10 mouse cellular contexts compared by ENCODE assay signal in genomic region chr7:97420958-97421651, GRCm38 (mm10). TPM values are rescaled to one million over a fixed set of nuclear protein-coding genes. Genes with fewer than 3 reads are reported as not detected.
A peak's percentile ranks its signal among the peaks of the same experiment; 100 is the strongest.
DNase-seq lines count a peak whose midpoint lies in the region; ATAC-seq and TF ChIP-seq lines count a peak whose summit lies in the region.
"Had no signal": no experiment of that assay in that cellular context is flagged by ENCODE, and none has a peak within 500 bp of the region (broad histone marks: within the 10 kb centered on the region; RNA-seq: fewer than 3 reads in every experiment).

No protein-coding gene starts in this region.

- H3K27ac ChIP-seq in forebrain, embryonic 14.5 days (ENCODE audit: low read depth, low read length), result no peak overlapping the region; the same call in 1 of the 2 replicates
- H3K27ac ChIP-seq in forebrain, embryonic 16.5 days (ENCODE audit: low read length), result no peak overlapping the region
- H3K27ac ChIP-seq in liver, postnatal 0 days (ENCODE audit: low read depth), result no peak overlapping the region
- no peak overlapping the region for H3K27ac ChIP-seq in liver, embryonic 11.5 days (ENCODE audit: low read depth, low read length)
- peak overlapping the region; percentile 71 for H3K27ac ChIP-seq in cerebellum, adult 2 months (ENCODE audit: insufficient read depth, low read length)
- H3K27ac ChIP-seq: midbrain, embryonic 12.5 days had no signal

- DNase-seq in forebrain, embryonic 14.5 days (ENCODE audit: low spot score), result peak; percentile 45
- no peak for DNase-seq in liver, postnatal 0 days
- no peak for DNase-seq in liver, embryonic 11.5 days (ENCODE audit: low spot score)
- peak; percentile 72 to 83 for DNase-seq in cerebellum, adult 2 months
- DNase-seq in layer of hippocampus, postnatal 25 days (ENCODE audit: extremely low spot score in 1 of 2, low spot score in 1 of 2), result peak; percentile 21 to 32
- DNase-seq in kidney, adult 18-20 months, result no peak
- DNase-seq in thymus, postnatal 36 days, result no peak
- DNase-seq: kidney, postnatal 4 days had no signal

- H3K36me3 ChIP-seq in forebrain, embryonic 14.5 days (ENCODE audit: control insufficient read depth, insufficient read depth, low read length), result no peaks in the 10 kb centered on the region
- H3K36me3 ChIP-seq in forebrain, embryonic 16.5 days (ENCODE audit: control insufficient read depth, insufficient read depth), result no peaks in the 10 kb centered on the region
- no peaks in the 10 kb centered on the region for H3K36me3 ChIP-seq in liver, postnatal 0 days (replicated peaks; ENCODE audit: insufficient read depth, low read length)
- no peaks in the 10 kb centered on the region for H3K36me3 ChIP-seq in liver, embryonic 11.5 days (ENCODE audit: control insufficient read depth, insufficient read depth, low read length)
- H3K36me3 ChIP-seq: midbrain, embryonic 12.5 days had no signal

- no peak overlapping the region for H3K4me2 ChIP-seq in forebrain, embryonic 14.5 days (ENCODE audit: low read length)
- H3K4me2 ChIP-seq in forebrain, embryonic 16.5 days (ENCODE audit: low read length), result no peak overlapping the region
- H3K4me2 ChIP-seq in liver, postnatal 0 days (ENCODE audit: low read depth, low read length), result no peak overlapping the region
- no peak overlapping the region for H3K4me2 ChIP-seq in liver, embryonic 11.5 days
- H3K4me2 ChIP-seq: midbrain, embryonic 12.5 days had no signal

- no peak for TF ChIP-seq CTCF in liver, postnatal 0 days (IDR thresholded peaks at IDR 0.05; ENCODE audit: low read depth)
- TF ChIP-seq CTCF in cerebellum, adult 2 months (IDR thresholded peaks at IDR 0.05; ENCODE audit: borderline replicate concordance, insufficient read depth, low read depth, low read length), result no peak

- TF ChIP-seq EP300 in liver, postnatal 0 days (IDR thresholded peaks at IDR 0.05; ENCODE audit: low read depth), result no peak

- TF ChIP-seq POLR2A in cerebellum, adult 2 months (IDR thresholded peaks at IDR 0.05; ENCODE audit: borderline replicate concordance, insufficient read depth, low read length), result no peak

- no peak for ATAC-seq in forebrain, embryonic 14.5 days
- no peak for ATAC-seq in forebrain, embryonic 16.5 days
- ATAC-seq in liver, postnatal 0 days, result peak; percentile 22; the same call in 1 of the 2 replicates
- ATAC-seq in liver, embryonic 11.5 days (replicated peaks; ENCODE audit: low FRiP score), result no peak; the same call in 1 of the 2 replicates

- H3K27me3 ChIP-seq in forebrain, embryonic 14.5 days (replicated peaks; ENCODE audit: control insufficient read depth, insufficient read depth, low read length), result no peaks in the 10 kb centered on the region
- H3K27me3 ChIP-seq in forebrain, embryonic 16.5 days (replicated peaks; ENCODE audit: control insufficient read depth, insufficient read depth, low read length), result no peaks in the 10 kb centered on the region
- no peaks in the 10 kb centered on the region for H3K27me3 ChIP-seq in liver, postnatal 0 days (ENCODE audit: insufficient read depth, low read length)
- H3K27me3 ChIP-seq in liver, embryonic 11.5 days (replicated peaks; ENCODE audit: control insufficient read depth, insufficient read depth, low read length), result no peaks in the 10 kb centered on the region
- H3K27me3 ChIP-seq in cerebellum, adult 2 months (ENCODE audit: control insufficient read depth, insufficient read depth, low read length), result no peaks in the 10 kb centered on the region
- H3K27me3 ChIP-seq: midbrain, embryonic 12.5 days had no signal

- H3K9ac ChIP-seq in forebrain, embryonic 14.5 days (ENCODE audit: low read length), result no peak overlapping the region
- no peak overlapping the region for H3K9ac ChIP-seq in forebrain, embryonic 16.5 days (replicated peaks; ENCODE audit: low read depth, low read length)
- no peak overlapping the region for H3K9ac ChIP-seq in liver, postnatal 0 days (replicated peaks)
- no peak overlapping the region for H3K9ac ChIP-seq in liver, embryonic 11.5 days (ENCODE audit: low read depth, low read length)
- H3K9ac ChIP-seq: midbrain, embryonic 12.5 days had no signal

- peaks cover 5% of the 10 kb centered on the region; the same call in 1 of the 2 replicates for H3K4me1 ChIP-seq in forebrain, embryonic 14.5 days (ENCODE audit: control insufficient read depth, insufficient read depth, low read length)
- H3K4me1 ChIP-seq in forebrain, embryonic 16.5 days (replicated peaks; ENCODE audit: control insufficient read depth, insufficient read depth, low read length), result peaks cover 12% of the 10 kb centered on the region
- H3K4me1 ChIP-seq in liver, postnatal 0 days (ENCODE audit: insufficient read depth), result peaks cover 15% of the 10 kb centered on the region
- H3K4me1 ChIP-seq in liver, embryonic 11.5 days (replicated peaks; ENCODE audit: control insufficient read depth, insufficient read depth, low read length), result no peaks in the 10 kb centered on the region
- H3K4me1 ChIP-seq in cerebellum, adult 2 months (ENCODE audit: control insufficient read depth, insufficient read depth, low read length), result peaks cover 28% of the 10 kb centered on the region
- H3K4me1 ChIP-seq: midbrain, embryonic 12.5 days had no signal

- 54% methylated on average over 8 of the region's 8 CpGs for WGBS in forebrain, embryonic 14.5 days
- WGBS in forebrain, embryonic 16.5 days, result 56% methylated on average over 8 of the region's 8 CpGs
- WGBS in liver, postnatal 0 days (ENCODE audit: insufficient replicate concordance), result 76% methylated on average over 8 of the region's 8 CpGs
- WGBS in liver, embryonic 11.5 days, result 77% methylated on average over 8 of the region's 8 CpGs
- WGBS in cerebellum, adult 2 months, result 17% methylated on average over 8 of the region's 8 CpGs

- no peaks in the 10 kb centered on the region for H3K9me3 ChIP-seq in forebrain, embryonic 14.5 days (replicated peaks; ENCODE audit: control insufficient read depth, low read length)
- no peaks in the 10 kb centered on the region for H3K9me3 ChIP-seq in forebrain, embryonic 16.5 days (ENCODE audit: control insufficient read depth, low read length)
- no peaks in the 10 kb centered on the region for H3K9me3 ChIP-seq in liver, postnatal 0 days (ENCODE audit: low read length)
- no peaks in the 10 kb centered on the region for H3K9me3 ChIP-seq in liver, embryonic 11.5 days (ENCODE audit: control insufficient read depth, low read length)
- H3K9me3 ChIP-seq: midbrain, embryonic 12.5 days had no signal

- H3K4me3 ChIP-seq in forebrain, embryonic 14.5 days (ENCODE audit: low read depth, low read length), result no peak overlapping the region
- H3K4me3 ChIP-seq in forebrain, embryonic 16.5 days (replicated peaks; ENCODE audit: low read length), result no peak overlapping the region
- H3K4me3 ChIP-seq in liver, postnatal 0 days (ENCODE audit: low read depth, low read length), result no peak overlapping the region
- no peak overlapping the region for H3K4me3 ChIP-seq in liver, embryonic 11.5 days (ENCODE audit: low read depth, low read length)
- H3K4me3 ChIP-seq in cerebellum, adult 2 months (replicated peaks; ENCODE audit: insufficient read depth, low read depth, low read length), result no peak overlapping the region
- H3K4me3 ChIP-seq: midbrain, embryonic 12.5 days had no signal

RNA-seq across cellular contexts. Expression of gene Thrsp, which starts 3.6 kb away (rescaled TPM):
- 3.2 and 3.7 TPM in 2 replicates for polyA plus RNA-seq in forebrain, embryonic 14.5 days (2014; fragmentation: Nextera tagmentation; extraction: Ambion mirVana)
- 4.6 and 5.3 TPM in 2 replicates for polyA plus RNA-seq in forebrain, embryonic 16.5 days (2015; fragmentation: Nextera tagmentation; extraction: Ambion mirVana)
- 2.0 and 2.1 TPM in 2 replicates for polyA plus RNA-seq in liver, postnatal 0 days (2015; fragmentation: Nextera tagmentation; extraction: Ambion mirVana)
- 0.30 TPM in 1 of 2 replicates, not detected in the other for polyA plus RNA-seq in liver, embryonic 11.5 days (2014; fragmentation: Nextera tagmentation; extraction: Ambion mirVana)
- polyA plus RNA-seq in cerebellum, adult 2 months (2012; rRNA removed), result 93.2 and 101 TPM in 2 replicates
- 10 to 100 TPM; 29.9 to 41.8 TPM for total RNA-seq in layer of hippocampus, postnatal 25 days (2021)

RNA-seq across cellular contexts. Expression of gene Ndufc2, which starts 21.3 kb away (rescaled TPM):
- polyA plus RNA-seq in forebrain, embryonic 14.5 days (2014; fragmentation: Nextera tagmentation; extraction: Ambion mirVana), result 473 and 569 TPM in 2 replicates
- polyA plus RNA-seq in forebrain, embryonic 16.5 days (2015; fragmentation: Nextera tagmentation; extraction: Ambion mirVana), result 398 and 425 TPM in 2 replicates
- polyA plus RNA-seq in liver, postnatal 0 days (2015; fragmentation: Nextera tagmentation; extraction: Ambion mirVana), result 323 and 339 TPM in 2 replicates
- polyA plus RNA-seq in liver, embryonic 11.5 days (2014; fragmentation: Nextera tagmentation; extraction: Ambion mirVana), result 355 and 359 TPM in 2 replicates
- polyA plus RNA-seq in cerebellum, adult 2 months (2012; rRNA removed), result 376 and 378 TPM in 2 replicates
- total RNA-seq in layer of hippocampus, postnatal 25 days (2021), result 100 to 1,000 TPM; 231 to 241 TPM

RNA-seq across cellular contexts. Expression of gene Kctd14, which starts 30.0 kb away (rescaled TPM):
- 1.4 and 1.8 TPM in 2 replicates for polyA plus RNA-seq in forebrain, embryonic 14.5 days (2014; fragmentation: Nextera tagmentation; extraction: Ambion mirVana)
- polyA plus RNA-seq in forebrain, embryonic 16.5 days (2015; fragmentation: Nextera tagmentation; extraction: Ambion mirVana), result 1.9 and 2.2 TPM in 2 replicates
- 3.9 and 5.0 TPM in 2 replicates for polyA plus RNA-seq in liver, postnatal 0 days (2015; fragmentation: Nextera tagmentation; extraction: Ambion mirVana)
- polyA plus RNA-seq in liver, embryonic 11.5 days (2014; fragmentation: Nextera tagmentation; extraction: Ambion mirVana), result 7.8 and 9.2 TPM in 2 replicates
- polyA plus RNA-seq in cerebellum, adult 2 months (2012; rRNA removed), result 1.6 and 2.2 TPM in 2 replicates
- 1 to 10 TPM; 3.9 to 4.1 TPM for total RNA-seq in layer of hippocampus, postnatal 25 days (2021)

RNA-seq across cellular contexts. Expression of gene Alg8, which starts 49.7 kb away (rescaled TPM):
- 15.3 and 18.7 TPM in 2 replicates for polyA plus RNA-seq in forebrain, embryonic 14.5 days (2014; fragmentation: Nextera tagmentation; extraction: Ambion mirVana)
- polyA plus RNA-seq in forebrain, embryonic 16.5 days (2015; fragmentation: Nextera tagmentation; extraction: Ambion mirVana), result 18.6 and 19.1 TPM in 2 replicates
- 14.5 and 16.2 TPM in 2 replicates for polyA plus RNA-seq in liver, postnatal 0 days (2015; fragmentation: Nextera tagmentation; extraction: Ambion mirVana)
- polyA plus RNA-seq in liver, embryonic 11.5 days (2014; fragmentation: Nextera tagmentation; extraction: Ambion mirVana), result 66.4 and 74.2 TPM in 2 replicates
- 10.1 and 11.1 TPM in 2 replicates for polyA plus RNA-seq in cerebellum, adult 2 months (2012; rRNA removed)
- total RNA-seq in layer of hippocampus, postnatal 25 days (2021), result 10 to 100 TPM; 10.7 to 11.1 TPM

RNA-seq across cellular contexts. Expression of gene Ints4, which starts 59.7 kb away (rescaled TPM):
- polyA plus RNA-seq in forebrain, embryonic 14.5 days (2014; fragmentation: Nextera tagmentation; extraction: Ambion mirVana), result 54.6 and 65.2 TPM in 2 replicates
- 47.6 and 55.5 TPM in 2 replicates for polyA plus RNA-seq in forebrain, embryonic 16.5 days (2015; fragmentation: Nextera tagmentation; extraction: Ambion mirVana)
- polyA plus RNA-seq in liver, postnatal 0 days (2015; fragmentation: Nextera tagmentation; extraction: Ambion mirVana), result 10.3 TPM in 2 replicates
- 49.2 and 61.3 TPM in 2 replicates for polyA plus RNA-seq in liver, embryonic 11.5 days (2014; fragmentation: Nextera tagmentation; extraction: Ambion mirVana)
- 67.0 and 72.2 TPM in 2 replicates for polyA plus RNA-seq in cerebellum, adult 2 months (2012; rRNA removed)
- 10 to 100 TPM; 27.0 to 31.4 TPM for total RNA-seq in layer of hippocampus, postnatal 25 days (2021)

Comparison
In these comparisons a context has a peak if more than half of its experiments do, and no peak if none do; other contexts are left out.
1. DNase-seq: peak in forebrain, embryonic 14.5 days (single experiment), cerebellum, adult 2 months (2 of 2) and layer of hippocampus, postnatal 25 days (2 of 2); none in liver, postnatal 0 days (single experiment), liver, embryonic 11.5 days (single experiment), kidney, adult 18-20 months (single experiment) and thymus, postnatal 36 days (0 of 2).
2. RNA of gene Thrsp, which starts 3.6 kb away (polyA plus RNA-seq): 93.2 to 101 TPM in cerebellum, adult 2 months; 4.6 to 5.3 TPM in forebrain, embryonic 16.5 days, 3.2 to 3.7 TPM in forebrain, embryonic 14.5 days, 2.0 to 2.1 TPM in liver, postnatal 0 days and 0.30 TPM in liver, embryonic 11.5 days; every median in the first group is over 10 times any median in the second.